Mouse (Mus musculus): ENCODE measurements around the gene Dedd2. TPM values are rescaled to one million over a fixed set of nuclear protein-coding genes. Genes with fewer than 3 reads are reported as not detected.

Gene Dedd2
- polyA plus RNA-seq, 1 experiment from 2014 or later, result 11.5 TPM

GRCm38 (mm10) chr7:25221102-25221883, 878 bp upstream of the Dedd2 start, which contains the start of gene Zfp526:
Zfp526 (plus strand) TSS chr7:25221425.
- peak within 1 kb of the TSS; percentile 81 for H3K4me3 ChIP-seq
- peak; percentile 98 for DNase-seq (ENCODE audit: low spot score)
- WGBS, result under 1% methylated on average over 45 of the region's 45 CpGs
- peak within 1 kb of the TSS; percentile 94 for H3K27ac ChIP-seq
- no peaks in the 10 kb centered on the region for H3K27me3 ChIP-seq (ENCODE audit: low read depth, poor library complexity, severe bottlenecking)
- peaks cover 44% of the 10 kb centered on the region for H3K4me1 ChIP-seq
- H3K36me3 ChIP-seq, result peaks cover 39% of the 10 kb centered on the region
- no peaks in the 10 kb centered on the region for H3K9me3 ChIP-seq (replicated peaks)

- peak overlapping the region; percentile 81 for H3K4me3 ChIP-seq
- H3K27me3 ChIP-seq (ENCODE audit: low read depth, poor library complexity, severe bottlenecking), result no peaks in the 10 kb centered on the region
- DNase-seq (ENCODE audit: low spot score), result peak; percentile 93
- no peaks in the 10 kb centered on the region for H3K9me3 ChIP-seq (replicated peaks)
- 4% methylated on average over 31 of the region's 31 CpGs for WGBS
- peaks cover 31% of the 10 kb centered on the region for H3K36me3 ChIP-seq
- H3K27ac ChIP-seq, result peak overlapping the region; percentile 94
- H3K4me1 ChIP-seq, result peaks cover 44% of the 10 kb centered on the region
These were observed 509 bp downstream of the Dedd2 start for GRCm38 (mm10) chr7:25219756-25220456.

- Histone ChIP-seq H3K9me3 (replicated peaks) (no peaks in the 10 kb centered on the region), H3K36me3 (peaks cover 26% of the 10 kb centered on the region), H3K27me3 (ENCODE audit: low read depth, poor library complexity, severe bottlenecking) (no peaks in the 10 kb centered on the region), H3K4me1 (peaks cover 44% of the 10 kb centered on the region), H3K27ac (peak overlapping the region; percentile 94), H3K4me3 (peak overlapping the region; percentile 81)
- WGBS, result under 1% methylated on average over 16 of the region's 16 CpGs
- no peak for DNase-seq (ENCODE audit: low spot score)
These were observed 1.0 kb downstream of the Dedd2 start for GRCm38 (mm10) chr7:25219416-25219750.

- Histone ChIP-seq H3K9me3 (replicated peaks) (no peaks in the 10 kb centered on the region), H3K27me3 (ENCODE audit: low read depth, poor library complexity, severe bottlenecking) (no peaks in the 10 kb centered on the region), H3K27ac (peak overlapping the region; percentile 94), H3K4me3 (peak overlapping the region; percentile 81), H3K4me1 (peaks cover 44% of the 10 kb centered on the region), H3K36me3 (peaks cover 21% of the 10 kb centered on the region)
- WGBS, result under 1% methylated on average over 53 of the region's 53 CpGs
- DNase-seq (ENCODE audit: low spot score), result peak; percentile 83
These were observed 1.6 kb downstream of the Dedd2 start for GRCm38 (mm10) chr7:25218705-25219415.

- Histone ChIP-seq H3K9me3 (replicated peaks) (no peaks in the 10 kb centered on the region), H3K27me3 (ENCODE audit: low read depth, poor library complexity, severe bottlenecking) (no peaks in the 10 kb centered on the region), H3K27ac (no peak overlapping the region), H3K36me3 (peaks cover 11% of the 10 kb centered on the region), H3K4me1 (peaks cover 44% of the 10 kb centered on the region), H3K4me3 (peak overlapping the region; percentile 81)
- DNase-seq (ENCODE audit: low spot score), result no peak
- 60% methylated on average over 12 of the region's 12 CpGs for WGBS
These were observed 2.6 kb downstream of the Dedd2 start for GRCm38 (mm10) chr7:25217653-25218395.

GRCm38 (mm10) chr7:25214172-25214571, 6.2 kb downstream of the Dedd2 start:
- no peak for DNase-seq (ENCODE audit: low spot score)
- Histone ChIP-seq H3K36me3 (peaks cover 26% of the 10 kb centered on the region), H3K27ac (no peak overlapping the region), H3K9me3 (replicated peaks) (no peaks in the 10 kb centered on the region), H3K4me3 (no peak overlapping the region), H3K4me1 (peaks cover 16% of the 10 kb centered on the region), H3K27me3 (ENCODE audit: low read depth, poor library complexity, severe bottlenecking) (no peaks in the 10 kb centered on the region)
- 90% methylated on average over 2 of the region's 2 CpGs for WGBS

- WGBS, result 84% methylated on average over 3 of the region's 3 CpGs
- H3K4me3 ChIP-seq, result no peak overlapping the region
- no peak for DNase-seq (ENCODE audit: low spot score)
- peaks cover 7% of the 10 kb centered on the region for H3K4me1 ChIP-seq
- H3K36me3 ChIP-seq, result peaks cover 36% of the 10 kb centered on the region
- no peaks in the 10 kb centered on the region for H3K9me3 ChIP-seq (replicated peaks)
- no peak overlapping the region for H3K27ac ChIP-seq
- no peaks in the 10 kb centered on the region for H3K27me3 ChIP-seq (ENCODE audit: low read depth, poor library complexity, severe bottlenecking)
These were observed 7.3 kb downstream of the Dedd2 start for GRCm38 (mm10) chr7:25213099-25213498.

- Histone ChIP-seq H3K27me3 (ENCODE audit: low read depth, poor library complexity, severe bottlenecking) (no peaks in the 10 kb centered on the region), H3K27ac (no peak overlapping the region), H3K4me1 (peaks cover 2% of the 10 kb centered on the region), H3K4me3 (no peak overlapping the region), H3K9me3 (replicated peaks) (no peaks in the 10 kb centered on the region), H3K36me3 (peaks cover 40% of the 10 kb centered on the region)
- 76% methylated on average over 4 of the region's 4 CpGs for WGBS
- no peak for DNase-seq (ENCODE audit: low spot score)
These were observed 9.9 kb downstream of the Dedd2 start for GRCm38 (mm10) chr7:25210482-25210881.

- Histone ChIP-seq H3K27me3 (ENCODE audit: low read depth, poor library complexity, severe bottlenecking) (no peaks in the 10 kb centered on the region), H3K4me3 (no peak overlapping the region), H3K36me3 (peaks cover 36% of the 10 kb centered on the region), H3K27ac (no peak overlapping the region), H3K4me1 (peaks cover 6% of the 10 kb centered on the region), H3K9me3 (replicated peaks) (no peaks in the 10 kb centered on the region)
- no peak for DNase-seq (ENCODE audit: low spot score)
- WGBS, result 69% methylated on average over 3 of the region's 3 CpGs
These were observed 11.2 kb downstream of the Dedd2 start for GRCm38 (mm10) chr7:25209161-25209622.

GRCm38 (mm10) chr7:25206094-25206830, 14.2 kb downstream of the Dedd2 start:
- no peak for DNase-seq (ENCODE audit: low spot score)
- Histone ChIP-seq H3K4me1 (peaks cover 17% of the 10 kb centered on the region), H3K9me3 (replicated peaks) (no peaks in the 10 kb centered on the region), H3K27me3 (ENCODE audit: low read depth, poor library complexity, severe bottlenecking) (no peaks in the 10 kb centered on the region), H3K27ac (no peak overlapping the region), H3K4me3 (no peak overlapping the region), H3K36me3 (peaks cover 57% of the 10 kb centered on the region)
- 89% methylated on average over 16 of the region's 16 CpGs for WGBS

GRCm38 (mm10) chr7:25205355-25206093, 14.9 kb downstream of the Dedd2 start:
- peaks cover 50% of the 10 kb centered on the region for H3K36me3 ChIP-seq
- H3K9me3 ChIP-seq (replicated peaks), result no peaks in the 10 kb centered on the region
- no peak for DNase-seq (ENCODE audit: low spot score)
- peaks cover 20% of the 10 kb centered on the region for H3K4me1 ChIP-seq
- H3K27me3 ChIP-seq (ENCODE audit: low read depth, poor library complexity, severe bottlenecking), result no peaks in the 10 kb centered on the region
- peak overlapping the region; percentile 33; the same call in 1 of the 2 replicates for H3K27ac ChIP-seq
- 81% methylated on average over 16 of the region's 16 CpGs for WGBS
- H3K4me3 ChIP-seq, result no peak overlapping the region

Data from limb, embryonic 10.5 days (tissue).